Mouse (Mus musculus) small intestine, adult 2 months (tissue): Measurements from ENCODE around the gene Tyrobp.

Source experiments
- CTCF ChIP-seq: fragments of 200-500 bp; IDR thresholded peaks from 2 replicates; pipeline ENCODE4 v1.5.1; 2012; ENCODE audit warnings: low read depth, mild to moderate bottlenecking, control low read depth, inconsistent platforms, low read length, moderate library complexity, mixed read lengths; ENCODE audit not compliant: insufficient replicate concordance, insufficient read length; ENCODE audit errors: extremely low read depth
- POLR2A ChIP-seq: fragments of 200-500 bp; IDR thresholded peaks from 2 replicates; pipeline ENCODE4 v1.6.1; 2012; ENCODE audit warnings: low read depth, mild to moderate bottlenecking, control low read depth, inconsistent platforms, low read length, moderate library complexity

- no peak for TF ChIP-seq CTCF
- TF ChIP-seq POLR2A, result no peak
Observed at GRCm38 (mm10) chr7:30453327-30453726, 39.8 kb downstream of the Tyrobp start.
